Mouse (Mus musculus): Measurements from ENCODE around the gene Ubr7.

DNA sequence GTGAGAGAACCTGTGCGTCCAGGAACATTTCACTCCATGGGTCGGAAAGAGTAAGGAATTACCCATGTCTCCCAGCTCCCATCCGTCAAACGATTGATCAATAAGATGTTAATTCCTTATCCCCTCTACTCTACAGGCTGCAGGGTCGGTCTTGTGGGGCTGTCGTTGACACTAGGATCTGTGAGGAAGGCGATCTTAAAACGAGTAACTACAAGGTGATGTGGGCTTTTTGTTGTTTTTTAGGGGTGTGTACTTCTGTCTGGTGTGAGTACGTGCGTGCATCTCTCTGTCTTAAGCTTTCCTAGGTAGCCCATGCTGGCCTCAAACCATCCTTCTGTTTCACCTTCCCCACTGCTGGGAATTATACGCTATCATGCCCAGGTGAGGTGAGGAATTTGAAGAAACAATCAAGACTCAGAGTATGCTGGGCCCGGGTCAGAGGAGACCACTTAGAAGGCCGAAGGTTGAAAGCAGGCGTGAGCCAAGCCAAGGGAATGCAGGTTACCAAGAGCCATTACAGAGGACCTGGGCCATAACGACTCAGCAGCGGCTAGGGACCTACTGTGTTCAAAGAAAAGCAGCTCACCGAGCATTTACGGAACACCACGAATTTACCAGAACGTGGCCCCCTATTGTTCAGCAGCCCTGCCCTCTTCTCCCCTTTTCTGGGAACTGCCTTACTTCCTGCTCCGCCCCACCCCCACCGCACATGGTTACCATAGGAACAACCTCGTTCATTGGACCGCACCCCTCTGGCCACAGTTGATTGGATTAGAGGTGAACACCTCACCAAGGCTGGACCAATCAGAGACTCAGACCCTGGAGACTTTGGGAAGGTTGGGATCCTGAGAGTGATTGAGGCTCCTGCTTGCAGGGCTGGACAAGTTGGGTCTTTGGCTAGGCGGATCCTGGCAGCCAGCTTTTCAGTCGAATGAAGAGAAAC lies 27.6 kb upstream of the Ubr7 start:
- TF ChIP-seq ZC3H11A (IDR thresholded peaks at IDR 0.05; ENCODE audit: borderline replicate concordance, low read depth, low read length) = no peak
- no peak for TF ChIP-seq HCFC1 (IDR thresholded peaks at IDR 0.05; ENCODE audit: borderline replicate concordance, insufficient read depth, low read length)
- TF ChIP-seq CHD2 (IDR thresholded peaks at IDR 0.05; ENCODE audit: low read depth, low read length) = peak; percentile 38; the same call in 1 of the 2 replicates
- TF ChIP-seq MAFK (IDR thresholded peaks at IDR 0.05; ENCODE audit: insufficient read depth, low read depth, low read length) = no peak
